23 mouse cellular contexts compared by ENCODE assay signal in the genomic region with DNA sequence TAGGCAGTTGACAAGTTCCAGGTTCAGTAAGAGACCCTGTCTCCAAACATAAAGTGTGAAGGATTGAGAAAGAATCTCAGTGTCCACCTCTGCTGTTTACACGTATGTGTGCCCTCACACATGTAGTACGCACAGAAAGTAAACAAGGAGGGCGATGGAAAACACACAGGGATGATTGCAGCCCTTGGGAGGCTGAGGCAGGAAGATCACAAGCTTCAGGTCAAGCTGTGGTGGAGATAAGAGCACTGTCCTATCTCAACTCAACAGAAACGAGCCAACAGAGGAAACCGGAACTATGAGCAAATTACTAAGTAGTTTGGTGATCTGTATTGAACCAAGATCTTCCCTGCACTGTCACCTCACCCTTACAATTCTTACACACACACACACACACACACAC. TPM values are rescaled to one million over a fixed set of nuclear protein-coding genes. Genes with fewer than 3 reads are reported as not detected.
"Had no signal": no experiment of that assay in that cellular context is flagged by ENCODE, and none has a peak within 500 bp of the region (broad histone marks: within the 10 kb centered on the region; RNA-seq: fewer than 3 reads in every experiment).

No protein-coding gene starts in this region.

- H3K4me1 ChIP-seq: kidney, embryonic 15.5 days; limb, embryonic 12.5 days; midbrain, embryonic 15.5 days; neural tube, embryonic 12.5 days; stomach, embryonic 15.5 days had no signal

- H3K27ac ChIP-seq: kidney, embryonic 15.5 days; limb, embryonic 12.5 days; midbrain, embryonic 15.5 days; neural tube, embryonic 12.5 days; stomach, embryonic 15.5 days had no signal

- H3K9me3 ChIP-seq: kidney, embryonic 15.5 days; limb, embryonic 12.5 days; midbrain, embryonic 15.5 days; neural tube, embryonic 12.5 days; stomach, embryonic 15.5 days had no signal

- H3K27me3 ChIP-seq: kidney, embryonic 15.5 days; limb, embryonic 12.5 days; midbrain, embryonic 15.5 days; neural tube, embryonic 12.5 days; stomach, embryonic 15.5 days had no signal

- H3K36me3 ChIP-seq: kidney, embryonic 15.5 days; limb, embryonic 12.5 days; midbrain, embryonic 15.5 days; neural tube, embryonic 12.5 days; stomach, embryonic 15.5 days had no signal

- ATAC-seq: lung, postnatal 0 days; midbrain, embryonic 15.5 days had no signal

- H3K4me2 ChIP-seq: kidney, embryonic 15.5 days; limb, embryonic 12.5 days; midbrain, embryonic 15.5 days; neural tube, embryonic 12.5 days; stomach, embryonic 15.5 days had no signal

- H3K4me3 ChIP-seq: kidney, embryonic 15.5 days; limb, embryonic 12.5 days; midbrain, embryonic 15.5 days; neural tube, embryonic 12.5 days; stomach, embryonic 15.5 days had no signal

- DNase-seq: kidney, adult 2 months; kidney, postnatal 14 days; layer of hippocampus, adult 9-11 months; layer of hippocampus, postnatal 36 days; lung, adult 2 months; lung, postnatal 36 days; spleen, adult 18-20 months; thymus, adult 2 months; thymus, postnatal 25 days had no signal

- H3K9ac ChIP-seq: kidney, embryonic 15.5 days; limb, embryonic 12.5 days; midbrain, embryonic 15.5 days; neural tube, embryonic 12.5 days; stomach, embryonic 15.5 days had no signal

RNA-seq across cellular contexts. Expression of gene Mnx1, which starts 38.2 kb away (rescaled TPM):
- total RNA-seq: layer of hippocampus, adult 18-20 months; layer of hippocampus, postnatal 36 days; left cerebral cortex, adult 8-10 months; left cerebral cortex, postnatal 25 days; liver, adult 2 months; megakaryocyte progenitor cell, adult 5-6 weeks; monocyte, adult 5-6 weeks; neutrophil, adult 5-6 weeks had no signal
- polyA plus RNA-seq: kidney, adult 2 months; kidney, embryonic 15.5 days; liver, adult 2 months; lung, adult 2 months; lung, postnatal 0 days; midbrain, embryonic 15.5 days; urinary bladder, adult 2 months had no signal
